Mouse (Mus musculus): ENCODE results near the gene Zfp385a. TPM values are rescaled to one million over a fixed set of nuclear protein-coding genes. Genes with fewer than 3 reads are reported as not detected.

Zfp385a gene
- 11.8 and 12.0 TPM in 2 replicates for polyA plus RNA-seq (2014; fragmentation: Nextera tagmentation; extraction: Ambion mirVana)

DNA sequence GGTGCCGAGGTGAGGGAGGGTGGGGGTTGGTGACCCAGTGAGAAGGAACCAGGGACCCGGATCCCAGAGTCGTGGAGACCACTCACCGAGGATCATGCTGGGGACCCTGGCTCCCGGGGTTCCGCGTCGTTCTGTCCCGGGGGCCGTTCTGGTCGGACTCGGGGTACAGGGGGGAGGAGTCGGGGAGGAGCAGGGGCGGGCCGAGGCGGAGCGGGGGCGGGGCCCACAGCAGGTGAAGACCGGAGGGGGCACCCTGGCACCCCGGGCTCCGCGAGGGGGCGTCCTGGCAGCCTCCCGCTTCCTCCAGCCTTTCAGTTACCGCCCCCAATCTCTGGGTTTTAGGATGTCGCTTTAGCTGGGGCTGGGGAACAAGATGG, at the start of gene Zfp385a:
Zfp385a (minus strand) TSS at position 133 of the 377 bp plus-strand sequence.
- peaks cover 56% of the 10 kb centered on the region for H3K27me3 ChIP-seq (ENCODE audit: insufficient read depth, low read length)
- peak; percentile 32; the same call in 1 of the 2 replicates for ATAC-seq (ENCODE audit: insufficient read depth)

GRCm38 (mm10) chr15:103388556-103389145, 48.8 kb upstream of the Zfp385a start:
- ATAC-seq (ENCODE audit: insufficient read depth) (peak; percentile 76), DNase-seq (peak; percentile 72)
- no peaks in the 10 kb centered on the region for H3K4me1 ChIP-seq (ENCODE audit: insufficient read depth)
- H3K27ac ChIP-seq (ENCODE audit: low read depth), result no peak overlapping the region
- WGBS, result 37% methylated on average over 4 of the region's 4 CpGs
- no peak overlapping the region for H3K9ac ChIP-seq
- no peaks in the 10 kb centered on the region for H3K27me3 ChIP-seq (ENCODE audit: insufficient read depth, low read length)
- H3K9me3 ChIP-seq (ENCODE audit: low read depth, low read length), result no peaks in the 10 kb centered on the region
- no peak overlapping the region for H3K4me2 ChIP-seq
- no peak overlapping the region for H3K4me3 ChIP-seq (ENCODE audit: low read depth, low read length)
- peak; percentile 75 for TF ChIP-seq CTCF (IDR thresholded peaks at IDR 0.05; ENCODE audit: low read depth)
- no peaks in the 10 kb centered on the region for H3K36me3 ChIP-seq (ENCODE audit: insufficient read depth)

More for the DNA sequence above, at the start of gene Zfp385a:
- Histone ChIP-seq H3K4me1 (ENCODE audit: insufficient read depth) (peaks cover 4% of the 10 kb centered on the region; the same call in 1 of the 2 replicates), H3K9ac (peak within 1 kb of the TSS; percentile 48), H3K4me2 (peak within 1 kb of the TSS; percentile 95), H3K9me3 (ENCODE audit: low read depth, low read length) (no peaks in the 10 kb centered on the region), H3K36me3 (ENCODE audit: insufficient read depth) (peaks cover 13% of the 10 kb centered on the region), H3K4me3 (ENCODE audit: low read depth, low read length) (peak within 1 kb of the TSS; percentile 54), H3K27ac (ENCODE audit: low read depth) (no peak within 1 kb of the TSS)
- DNase-seq, result peak; percentile 34
- 0% methylated on average over 11 of the region's 26 CpGs for WGBS
- 0 out of 2 replicates have a peak, but pooled peaks have one; percentile 5 for TF ChIP-seq CTCF (IDR thresholded peaks at IDR 0.05; ENCODE audit: low read depth)

DNA sequence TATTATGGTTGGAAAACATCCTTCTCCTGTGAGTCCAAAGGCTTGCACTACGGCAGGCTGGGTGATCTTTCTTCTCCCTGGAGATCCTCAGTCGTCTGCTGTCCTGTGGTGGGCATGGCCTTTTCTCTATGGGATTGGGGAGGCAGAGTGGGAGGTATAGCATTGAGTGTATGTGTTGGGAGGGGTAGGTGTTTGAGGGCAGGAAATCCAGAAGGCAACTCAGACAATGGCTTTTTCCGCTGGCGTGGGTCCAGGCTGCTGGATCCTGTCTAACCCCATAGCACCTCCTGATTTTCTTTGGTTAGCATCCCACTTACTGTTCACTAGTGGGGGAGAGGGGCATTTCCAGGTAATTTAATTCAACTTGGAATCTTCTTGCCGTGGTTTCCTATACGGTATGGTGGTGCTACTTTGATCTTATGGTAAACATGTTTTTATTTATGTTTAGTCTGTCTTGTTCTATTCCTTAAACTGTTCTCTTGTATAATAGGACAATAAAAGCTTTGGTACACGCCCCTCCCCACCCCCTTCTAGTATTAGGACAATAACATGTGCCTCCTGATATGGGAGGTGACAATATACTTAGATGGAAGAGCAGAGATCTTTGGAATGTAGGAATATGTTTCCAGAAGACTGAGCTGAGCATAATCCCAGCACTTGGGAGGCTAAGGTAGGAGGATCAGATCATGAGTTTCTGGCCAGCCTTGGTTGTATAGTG, 44.0 kb upstream of the Zfp385a start:
- Histone ChIP-seq H3K36me3 (ENCODE audit: insufficient read depth) (no peaks in the 10 kb centered on the region), H3K9ac (no peak overlapping the region), H3K9me3 (ENCODE audit: low read depth, low read length) (no peaks in the 10 kb centered on the region), H3K4me3 (ENCODE audit: low read depth, low read length) (no peak overlapping the region), H3K27me3 (ENCODE audit: insufficient read depth, low read length) (no peaks in the 10 kb centered on the region), H3K27ac (ENCODE audit: low read depth) (peak overlapping the region; percentile 61), H3K4me2 (peak overlapping the region; percentile 40), H3K4me1 (ENCODE audit: insufficient read depth) (no peaks in the 10 kb centered on the region)
- ATAC-seq (ENCODE audit: insufficient read depth) (peak; percentile 69; the same call in 1 of the 2 replicates), DNase-seq (peak; percentile 77)
- no peak for TF ChIP-seq CTCF (IDR thresholded peaks at IDR 0.05; ENCODE audit: low read depth)
- WGBS, result 56% methylated on average over 7 of the region's 7 CpGs

DNA sequence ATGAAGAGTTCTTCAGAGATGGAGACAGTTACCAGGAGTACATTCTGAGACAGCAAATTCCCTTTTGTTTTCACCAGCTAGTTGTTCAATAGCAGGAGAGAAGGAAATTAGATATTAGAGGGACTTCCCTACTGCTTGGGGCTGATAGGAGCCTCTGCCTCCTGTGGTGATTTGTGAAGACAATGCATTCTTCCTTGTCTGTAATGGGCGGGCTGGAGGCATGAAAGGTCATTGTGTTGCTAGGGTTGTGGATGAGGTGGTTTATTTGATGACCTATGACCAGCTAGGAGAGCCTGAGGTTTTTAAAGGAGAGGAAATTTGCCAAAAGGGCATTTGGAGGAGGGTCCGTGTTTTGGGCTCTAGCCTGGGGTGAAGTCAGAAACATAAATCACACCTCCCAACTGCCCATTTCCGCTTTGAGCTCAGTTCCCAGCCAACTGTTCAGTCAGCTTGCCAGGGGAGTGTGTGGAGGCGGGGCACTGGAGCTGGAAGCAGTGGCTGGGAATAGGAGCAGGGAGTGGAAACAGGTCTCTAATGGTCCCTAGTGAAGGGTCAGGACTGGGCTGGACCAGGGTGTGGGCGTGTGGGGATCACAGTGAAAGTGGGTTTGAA, 43.0 kb upstream of the Zfp385a start:
- ATAC-seq (ENCODE audit: insufficient read depth), result peak; percentile 84
- peak overlapping the region; percentile 61 for H3K27ac ChIP-seq (ENCODE audit: low read depth)

GRCm38 (mm10) chr15:103382075-103382474, 42.2 kb upstream of the Zfp385a start:
- no peaks in the 10 kb centered on the region for H3K27me3 ChIP-seq (ENCODE audit: insufficient read depth, low read length)
- no peaks in the 10 kb centered on the region for H3K36me3 ChIP-seq (ENCODE audit: insufficient read depth)
- ATAC-seq (ENCODE audit: insufficient read depth) (no peak), DNase-seq (no peak)
- H3K9me3 ChIP-seq (ENCODE audit: low read depth, low read length), result no peaks in the 10 kb centered on the region
- WGBS, result 86% methylated on average over 2 of the region's 2 CpGs
- H3K4me3 ChIP-seq (ENCODE audit: low read depth, low read length), result no peak overlapping the region
- H3K9ac ChIP-seq, result no peak overlapping the region
- no peak overlapping the region for H3K27ac ChIP-seq (ENCODE audit: low read depth)
- peaks cover 10% of the 10 kb centered on the region; the same call in 1 of the 2 replicates for H3K4me1 ChIP-seq (ENCODE audit: insufficient read depth)
- H3K4me2 ChIP-seq, result no peak overlapping the region
- TF ChIP-seq CTCF (IDR thresholded peaks at IDR 0.05; ENCODE audit: low read depth), result no peak

More for the DNA sequence above, 43.0 kb upstream of the Zfp385a start:
- no peak overlapping the region for H3K4me3 ChIP-seq (ENCODE audit: low read depth, low read length)
- H3K4me2 ChIP-seq, result peak overlapping the region; percentile 40; the same call in 1 of the 2 replicates
- H3K9me3 ChIP-seq (ENCODE audit: low read depth, low read length), result no peaks in the 10 kb centered on the region
- 30% methylated on average over 5 of the region's 5 CpGs for WGBS
- H3K9ac ChIP-seq, result no peak overlapping the region
- no peak for TF ChIP-seq CTCF (IDR thresholded peaks at IDR 0.05; ENCODE audit: low read depth)
- no peaks in the 10 kb centered on the region for H3K27me3 ChIP-seq (ENCODE audit: insufficient read depth, low read length)
- peak; percentile 76 for DNase-seq
- no peaks in the 10 kb centered on the region for H3K36me3 ChIP-seq (ENCODE audit: insufficient read depth)
- peaks cover 8% of the 10 kb centered on the region; the same call in 1 of the 2 replicates for H3K4me1 ChIP-seq (ENCODE audit: insufficient read depth)

DNA sequence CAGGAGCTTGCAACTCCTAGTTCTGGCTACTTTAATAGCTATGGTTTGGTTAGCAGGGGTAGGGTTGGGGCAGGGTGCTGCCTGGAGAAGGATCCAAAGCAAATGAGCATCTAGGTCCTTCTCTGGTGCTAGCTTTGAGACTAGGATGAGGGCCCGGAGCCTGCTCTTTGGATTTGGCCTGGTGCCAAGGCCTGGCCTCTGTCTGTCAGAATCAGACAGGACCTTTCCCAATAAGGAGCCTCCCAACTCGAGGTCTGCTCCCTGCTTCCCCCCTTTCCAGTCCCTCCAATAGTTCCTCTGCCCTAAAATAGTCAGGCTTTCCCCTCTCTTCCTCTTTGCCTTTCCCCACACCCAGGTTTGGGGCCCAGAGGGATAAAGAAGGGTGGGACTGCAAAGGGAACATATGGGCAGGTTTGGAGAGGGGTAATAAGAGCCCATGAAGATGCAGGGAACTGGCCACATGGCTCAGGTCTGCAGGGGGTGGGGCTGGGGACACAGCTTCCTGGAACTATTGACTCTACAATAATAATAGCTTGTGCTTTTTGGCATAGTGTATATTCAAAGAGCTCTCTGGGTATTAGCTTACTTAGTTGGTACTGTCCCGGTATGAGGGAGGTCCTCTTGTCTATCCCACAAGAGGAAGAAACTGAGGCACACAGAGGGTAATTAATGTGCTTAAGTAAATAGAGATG, 38.9 kb upstream of the Zfp385a start:
- peak overlapping the region; percentile 69; the same call in 1 of the 2 replicates for H3K27ac ChIP-seq (ENCODE audit: low read depth)
- no peaks in the 10 kb centered on the region for H3K27me3 ChIP-seq (ENCODE audit: insufficient read depth, low read length)
- no peaks in the 10 kb centered on the region for H3K9me3 ChIP-seq (ENCODE audit: low read depth, low read length)
- H3K4me3 ChIP-seq (ENCODE audit: low read depth, low read length), result no peak overlapping the region
- no peak overlapping the region for H3K4me2 ChIP-seq
- WGBS, result 34% methylated on average over 3 of the region's 3 CpGs
- no peaks in the 10 kb centered on the region for H3K36me3 ChIP-seq (ENCODE audit: insufficient read depth)
- DNase-seq (peak; percentile 48), ATAC-seq (ENCODE audit: insufficient read depth) (no peak; the same call in 1 of the 2 replicates)
- H3K9ac ChIP-seq, result no peak overlapping the region
- TF ChIP-seq CTCF (IDR thresholded peaks at IDR 0.05; ENCODE audit: low read depth), result no peak
- peaks cover 10% of the 10 kb centered on the region; the same call in 1 of the 2 replicates for H3K4me1 ChIP-seq (ENCODE audit: insufficient read depth)

All from lung, embryonic 14.5 days (tissue).